ENCODE assay signal across 16 mouse cellular contexts in genomic region chr17:43035386-43035785, GRCm38 (mm10). TPM values are rescaled to one million over a fixed set of nuclear protein-coding genes. Genes with fewer than 3 reads are reported as not detected.
A peak's percentile ranks its signal among the peaks of the same experiment; 100 is the strongest.
DNase-seq lines count a peak whose midpoint lies in the region; ATAC-seq and TF ChIP-seq lines count a peak whose summit lies in the region.
"Had no signal": no experiment of that assay in that cellular context is flagged by ENCODE, and none has a peak within 500 bp of the region (broad histone marks: within the 10 kb centered on the region; RNA-seq: fewer than 3 reads in every experiment).

No protein-coding gene starts in this region.

- no peak for DNase-seq in hindbrain, embryonic 11.5 days (ENCODE audit: low spot score)
- no peak for DNase-seq in liver, embryonic 13.5 days
- DNase-seq in liver (no peak), ES-E14 (ENCODE audit: low read depth, low spot score) (no peak)
- DNase-seq in heart, postnatal 25 days (ENCODE audit: low spot score), result no peak
- DNase-seq: cerebellum, adult 8-10 months; kidney, adult 2 months; kidney, postnatal 10 days; thymus, postnatal 36 days had no signal

- H3K4me2 ChIP-seq in hindbrain, embryonic 13.5 days, result no peak overlapping the region
- H3K4me2 ChIP-seq in hindbrain, embryonic 11.5 days (replicated peaks; ENCODE audit: low read depth, low read length), result no peak overlapping the region
- H3K4me2 ChIP-seq in liver, embryonic 13.5 days, result peak overlapping the region; percentile 53; the same call in 1 of the 2 replicates
- H3K4me2 ChIP-seq: embryonic facial prominence, embryonic 12.5 days; forebrain, embryonic 13.5 days had no signal

- no peaks in the 10 kb centered on the region for H3K27me3 ChIP-seq in hindbrain, embryonic 13.5 days
- no peaks in the 10 kb centered on the region for H3K27me3 ChIP-seq in hindbrain, embryonic 11.5 days (ENCODE audit: control insufficient read depth, insufficient read depth, low read length)
- no peaks in the 10 kb centered on the region for H3K27me3 ChIP-seq in liver, embryonic 13.5 days
- H3K27me3 ChIP-seq: embryonic facial prominence, embryonic 12.5 days; forebrain, embryonic 13.5 days had no signal

- in situ Hi-C loops in ES-E14 (cut with MboI; ENCODE audit: low sequenced_read_pairs in 2 of 2, unreplicated experiment in 2 of 2), result no loop called here

- ATAC-seq in hindbrain, embryonic 13.5 days (ENCODE audit: low FRiP score), result no peak
- no peak for ATAC-seq in hindbrain, embryonic 11.5 days (ENCODE audit: low FRiP score)
- no peak for ATAC-seq in liver, embryonic 13.5 days (ENCODE audit: low read depth)

- peaks cover 73% of the 10 kb centered on the region for H3K79me2 ChIP-seq in macrophage (ENCODE audit: inconsistent target)

- peak overlapping the region; percentile 40; the same call in 1 of the 2 replicates for H3K27ac ChIP-seq in hindbrain, embryonic 13.5 days
- no peak overlapping the region for H3K27ac ChIP-seq in hindbrain, embryonic 11.5 days (ENCODE audit: low read depth, low read length)
- H3K27ac ChIP-seq in liver, embryonic 13.5 days, result peak overlapping the region; percentile 78
- peak overlapping the region; percentile 62 for H3K27ac ChIP-seq in ES-E14 (ENCODE audit: insufficient read depth, low read depth, low read length, poor library complexity, severe bottlenecking)
- peak overlapping the region; percentile 53; the same call in 1 of the 2 replicates for H3K27ac ChIP-seq in macrophage
- H3K27ac ChIP-seq: embryonic facial prominence, embryonic 12.5 days; forebrain, embryonic 13.5 days; heart, adult 2 months; left cerebral cortex, adult 2 months; limb, embryonic 10.5 days had no signal

- peaks cover 29% of the 10 kb centered on the region for H3K36me3 ChIP-seq in hindbrain, embryonic 13.5 days
- 0 out of 2 replicates have a peak, but pooled peaks cover 5% of the 10 kb centered on the region for H3K36me3 ChIP-seq in hindbrain, embryonic 11.5 days (ENCODE audit: control insufficient read depth, insufficient read depth, low read length)
- peaks cover 35% of the 10 kb centered on the region for H3K36me3 ChIP-seq in liver, embryonic 13.5 days
- peaks cover 19% of the 10 kb centered on the region for H3K36me3 ChIP-seq in ES-E14 (ENCODE audit: control insufficient read depth, insufficient read depth, low read length, poor library complexity, severe bottlenecking)
- no peaks in the 10 kb centered on the region for H3K36me3 ChIP-seq in macrophage (ENCODE audit: inconsistent target)

- WGBS in hindbrain, embryonic 13.5 days, result 86% methylated on average over 2 of the region's 2 CpGs
- WGBS in hindbrain, embryonic 11.5 days, result 91% methylated on average over 2 of the region's 2 CpGs
- 78% methylated on average over 2 of the region's 2 CpGs for WGBS in liver, embryonic 13.5 days (ENCODE audit: insufficient replicate concordance)
- 93% methylated on average over 2 of the region's 2 CpGs for WGBS in macrophage (ENCODE audit: missing documents)

- peaks cover 6% of the 10 kb centered on the region; the same call in 1 of the 2 replicates for H3K4me1 ChIP-seq in hindbrain, embryonic 13.5 days (replicated peaks)
- H3K4me1 ChIP-seq in hindbrain, embryonic 11.5 days (replicated peaks; ENCODE audit: control insufficient read depth, insufficient read depth, low read length), result no peaks in the 10 kb centered on the region
- H3K4me1 ChIP-seq in liver, embryonic 13.5 days (replicated peaks), result peaks cover 70% of the 10 kb centered on the region
- peaks cover 9 to 13% of the 10 kb centered on the region in 2 experiments for H3K4me1 ChIP-seq in ES-E14 (ENCODE audit: control insufficient read depth in 2 of 2, insufficient read depth in 2 of 2, low read length in 2 of 2, poor library complexity in 1 of 2)
- H3K4me1 ChIP-seq: embryonic facial prominence, embryonic 12.5 days; limb, embryonic 10.5 days had no signal

- no peaks in the 10 kb centered on the region for H3K9me3 ChIP-seq in hindbrain, embryonic 13.5 days
- H3K9me3 ChIP-seq in hindbrain, embryonic 11.5 days (ENCODE audit: control insufficient read depth, low read length), result no peaks in the 10 kb centered on the region
- H3K9me3 ChIP-seq in liver, embryonic 13.5 days (replicated peaks), result no peaks in the 10 kb centered on the region
- no peaks in the 10 kb centered on the region for H3K9me3 ChIP-seq in ES-E14 (ENCODE audit: control insufficient read depth, insufficient read depth, low read depth, low read length)
- H3K9me3 ChIP-seq: embryonic facial prominence, embryonic 12.5 days; forebrain, embryonic 13.5 days; limb, embryonic 10.5 days had no signal

- H3K9ac ChIP-seq in hindbrain, embryonic 13.5 days, result no peak overlapping the region
- H3K9ac ChIP-seq in hindbrain, embryonic 11.5 days (ENCODE audit: low read depth, low read length), result no peak overlapping the region
- peak overlapping the region; percentile 60; the same call in 1 of the 2 replicates for H3K9ac ChIP-seq in liver, embryonic 13.5 days
- H3K9ac ChIP-seq in ES-E14 (ENCODE audit: insufficient read depth, low read depth, low read length, poor library complexity, severe bottlenecking), result no peak overlapping the region
- H3K9ac ChIP-seq: embryonic facial prominence, embryonic 12.5 days; forebrain, embryonic 13.5 days had no signal

- intact Hi-C loops in heart, postnatal 25 days (cut with DNase I), result no loop called here

- H3K4me3 ChIP-seq in hindbrain, embryonic 13.5 days, result no peak overlapping the region
- no peak overlapping the region for H3K4me3 ChIP-seq in hindbrain, embryonic 11.5 days (ENCODE audit: low read depth, low read length)
- no peak overlapping the region for H3K4me3 ChIP-seq in liver, embryonic 13.5 days (replicated peaks)
- H3K4me3 ChIP-seq in ES-E14 (ENCODE audit: insufficient read depth in 1 of 2, low read depth in 1 of 2, low read length in 2 of 2, poor library complexity in 1 of 2, severe bottlenecking in 1 of 2) (no peak overlapping the region), macrophage (ENCODE audit: inconsistent target) (no peak overlapping the region)
- H3K4me3 ChIP-seq: embryonic facial prominence, embryonic 12.5 days; forebrain, embryonic 13.5 days; heart, adult 2 months; left cerebral cortex, adult 2 months; limb, embryonic 10.5 days had no signal

TF ChIP-seq in ES-E14, 5 proteins besides CTCF, POLR2A, EP300 and RAD21:
- TF ChIP-seq CHD2 (IDR thresholded peaks at IDR 0.05; ENCODE audit: low read depth, low read length) (no peak), ZC3H11A (IDR thresholded peaks at IDR 0.05; ENCODE audit: borderline replicate concordance, low read depth, low read length) (no peak), ZNF384 (IDR thresholded peaks at IDR 0.05; ENCODE audit: low read depth, low read length) (no peak), HCFC1 (IDR thresholded peaks at IDR 0.05; ENCODE audit: borderline replicate concordance, insufficient read depth, low read length) (no peak), MAFK (IDR thresholded peaks at IDR 0.05; ENCODE audit: insufficient read depth, low read depth, low read length) (no peak)

RNA-seq across cellular contexts. Expression of gene Tnfrsf21, which starts 19.0 kb away (rescaled TPM):
- 62.6 and 62.8 TPM in 2 replicates for polyA plus RNA-seq in hindbrain, embryonic 13.5 days (2015; fragmentation: Nextera tagmentation; extraction: Ambion mirVana)
- 29.5 and 32.4 TPM in 2 replicates for polyA plus RNA-seq in hindbrain, embryonic 11.5 days (2014; fragmentation: Nextera tagmentation; extraction: Ambion mirVana)
- 25.6 and 28.7 TPM in 2 replicates for polyA plus RNA-seq in liver, embryonic 13.5 days (2015; fragmentation: Nextera tagmentation; extraction: Ambion mirVana)
- 19.8 and 22.5 TPM in 2 replicates for total RNA-seq in ES-E14 (2012; rRNA removed)
- 10 to 100 TPM in 14 of 26 experiments, 1 to 10 TPM in 12; 3.1 to 31.4 (median 16.9) TPM for total RNA-seq in macrophage (2018; cell fraction: chromatin; rRNA removed)
- total RNA-seq in macrophage (2018; cell fraction: cytosol; rRNA removed), result 10 to 100 TPM; 21.7 to 50.9 (median 35.4) TPM
- 10 to 100 TPM in 25 of 26 experiments, 1 to 10 TPM in 1; 7.8 to 67.0 (median 37.2) TPM for total RNA-seq in macrophage (2018; cell fraction: nucleus; rRNA removed)
- polyA plus RNA-seq in macrophage (2018), result 20.9 to 43.2 TPM (median 42.8 TPM) in 3 replicates
- total RNA-seq in heart, postnatal 25 days (2021), result 10 to 100 TPM in 1 of 2 experiments, 1 to 10 TPM in 1; 9.8 to 13.5 TPM
